Mouse (Mus musculus): ENCODE measurements at regions not wholly inside any gene's neighbourhood (a gene's known extent, or its start where the extent isn't known, plus 50 kb on each side); places are given as distances from the start of the nearest gene placed in this dataset.

GRCm38 (mm10) chr15:63310426-63310825 lies 534.6 kb downstream of the Gsdmc2 start:
- Histone ChIP-seq H3K4me3 (replicated peaks in 1 of 3; ENCODE audit: low read depth in 2 of 3, low read length in 2 of 3, poor library complexity in 1 of 3) (no peak overlapping the region), H3K9me3 (replicated peaks; ENCODE audit: low read length) (no peaks in the 10 kb centered on the region), H3K9ac (ENCODE audit: insufficient read depth, low read depth) (no peak overlapping the region), H3K4me2 (ENCODE audit: insufficient read depth, low read depth, poor library complexity, severe bottlenecking) (no peak overlapping the region), H3K36me3 (replicated peaks in 1 of 2; ENCODE audit: control insufficient read depth in 1 of 2, insufficient read depth in 1 of 2, low read length in 1 of 2) (no peaks in the 10 kb centered on the region), H3K79me2 (replicated peaks; ENCODE audit: control insufficient read depth, extremely low read depth, insufficient read depth, poor library complexity, severe bottlenecking) (no peaks in the 10 kb centered on the region), H3K4me1 (ENCODE audit: control insufficient read depth in 1 of 2, insufficient read depth in 2 of 2) (no peaks in the 10 kb centered on the region), H3K27ac (ENCODE audit: insufficient read depth, low read depth) (no peak overlapping the region), H3K27me3 (replicated peaks) (no peaks in the 10 kb centered on the region)
- TF ChIP-seq MEF2A (IDR thresholded peaks at IDR 0.05; ENCODE audit: borderline replicate concordance, low read depth, low read length), result no peak
- no peak for TF ChIP-seq NRF1 (IDR thresholded peaks at IDR 0.05; ENCODE audit: low read depth, low read length)
- no peak for TF ChIP-seq USF1 (IDR thresholded peaks at IDR 0.05; ENCODE audit: low read depth, low read length)
- TF ChIP-seq CTCF (conservative IDR thresholded peaks at IDR 0.05 in 1 of 2, IDR thresholded peaks at IDR 0.05 in 1 of 2; ENCODE audit: low read depth in 2 of 2, low read length in 2 of 2), result no peak
- no peak for TF ChIP-seq SIN3A (IDR thresholded peaks at IDR 0.05; ENCODE audit: low read length)
- no peak for TF ChIP-seq MYC (IDR thresholded peaks at IDR 0.05; ENCODE audit: low read depth, low read length)
- TF ChIP-seq POLR2AphosphoS2 (IDR thresholded peaks at IDR 0.05; ENCODE audit: low read depth, low read length), result no peak
- TF ChIP-seq POLR2A (IDR thresholded peaks at IDR 0.05; ENCODE audit: low read depth, low read length), result no peak
- no peak for TF ChIP-seq ZKSCAN1 (IDR thresholded peaks at IDR 0.05; ENCODE audit: borderline replicate concordance, low read depth, low read length)
- TF ChIP-seq JUND (conservative IDR thresholded peaks at IDR 0.05; ENCODE audit: low read depth, low read length), result no peak
- no peak for TF ChIP-seq KAT2A (IDR thresholded peaks at IDR 0.05; ENCODE audit: insufficient replicate concordance, low read length)
- TF ChIP-seq ZC3H11A (IDR thresholded peaks at IDR 0.05; ENCODE audit: low read depth, low read length), result no peak
- no peak for TF ChIP-seq MXI1 (IDR thresholded peaks at IDR 0.05; ENCODE audit: low read depth, low read length)
- TF ChIP-seq USF2 (conservative IDR thresholded peaks at IDR 0.05; ENCODE audit: low read depth, low read length), result no peak
- no peak for TF ChIP-seq UBTF (IDR thresholded peaks at IDR 0.05; ENCODE audit: low read depth, low read length)
- TF ChIP-seq ELF1 (IDR thresholded peaks at IDR 0.05; ENCODE audit: low read depth, low read length), result no peak
- dilution Hi-C loops (cut with MboI; ENCODE audit: extremely low pct_ligation_motif_present, extremely low pct_unique_long_range_greater_than_20kb, low sequenced_read_pairs) (no loop called here), in situ Hi-C loops (cut with MboI; ENCODE audit: low pct_ligation_motif_present, low pct_unique_long_range_greater_than_20kb, low sequenced_read_pairs) (no loop called here)
- no peak for DNase-seq (ENCODE audit: extremely low read depth)

GRCm38 (mm10) chr15:63299311-63299710 lies 545.7 kb downstream of the Gsdmc2 start:
- Histone ChIP-seq H3K36me3 (replicated peaks in 1 of 2; ENCODE audit: control insufficient read depth in 1 of 2, insufficient read depth in 1 of 2, low read length in 1 of 2) (no peaks in the 10 kb centered on the region), H3K79me2 (replicated peaks; ENCODE audit: control insufficient read depth, extremely low read depth, insufficient read depth, poor library complexity, severe bottlenecking) (no peaks in the 10 kb centered on the region), H3K4me3 (replicated peaks in 1 of 3; ENCODE audit: low read depth in 2 of 3, low read length in 2 of 3, poor library complexity in 1 of 3) (no peak overlapping the region), H3K4me1 (ENCODE audit: control insufficient read depth in 1 of 2, insufficient read depth in 2 of 2) (no peaks in the 10 kb centered on the region), H3K9ac (ENCODE audit: insufficient read depth, low read depth) (no peak overlapping the region), H3K4me2 (ENCODE audit: insufficient read depth, low read depth, poor library complexity, severe bottlenecking) (no peak overlapping the region), H3K27me3 (replicated peaks) (no peaks in the 10 kb centered on the region), H3K9me3 (replicated peaks; ENCODE audit: low read length) (no peaks in the 10 kb centered on the region), H3K27ac (ENCODE audit: insufficient read depth, low read depth) (no peak overlapping the region)
- in situ Hi-C loops (cut with MboI; ENCODE audit: low pct_ligation_motif_present, low pct_unique_long_range_greater_than_20kb, low sequenced_read_pairs) (no loop called here), dilution Hi-C loops (cut with MboI; ENCODE audit: extremely low pct_ligation_motif_present, extremely low pct_unique_long_range_greater_than_20kb, low sequenced_read_pairs) (no loop called here)
- DNase-seq (ENCODE audit: extremely low read depth), result no peak
- TF ChIP-seq SMC3 (IDR thresholded peaks at IDR 0.05; ENCODE audit: low read depth, low read length) (no peak), USF2 (conservative IDR thresholded peaks at IDR 0.05; ENCODE audit: low read depth, low read length) (no peak), RAD21 (IDR thresholded peaks at IDR 0.05; ENCODE audit: low read depth, low read length) (no peak), POLR2A (IDR thresholded peaks at IDR 0.05; ENCODE audit: low read depth, low read length) (no peak), BHLHE40 (IDR thresholded peaks at IDR 0.05; ENCODE audit: low read depth, low read length) (no peak), POLR2AphosphoS2 (IDR thresholded peaks at IDR 0.05; ENCODE audit: low read depth, low read length) (no peak), HCFC1 (IDR thresholded peaks at IDR 0.05; ENCODE audit: low read depth, low read length) (no peak), SIN3A (IDR thresholded peaks at IDR 0.05; ENCODE audit: low read length) (no peak), MAX (IDR thresholded peaks at IDR 0.05; ENCODE audit: low read length) (no peak), JUND (conservative IDR thresholded peaks at IDR 0.05; ENCODE audit: low read depth, low read length) (no peak), CTCF (conservative IDR thresholded peaks at IDR 0.05 in 1 of 2, IDR thresholded peaks at IDR 0.05 in 1 of 2; ENCODE audit: low read depth in 2 of 2, low read length in 2 of 2) (no peak), KAT2A (IDR thresholded peaks at IDR 0.05; ENCODE audit: insufficient replicate concordance, low read length) (no peak), ZMIZ1 (IDR thresholded peaks at IDR 0.05; ENCODE audit: low read depth, low read length) (no peak), CHD1 (IDR thresholded peaks at IDR 0.05; ENCODE audit: low read depth, low read length) (no peak)
